Mouse (Mus musculus) A20 (cell line): ENCODE measurements around the gene Wdr90.
A peak's percentile ranks its signal among the peaks of the same experiment; 100 is the strongest.

ENCODE experiments used
- DNase-seq: peaks from one replicate; pipeline ENCODE4 v3.0.0-alpha.2; 2011; ENCODE audit warnings: low read depth, low spot score

Wdr90 gene

GRCm38 (mm10) chr17:25830806-25831431 is 30.4 kb downstream of the Wdr90 start:
- DNase-seq = no peak

GRCm38 (mm10) chr17:25830200-25830753 is 31.0 kb downstream of the Wdr90 start:
- DNase-seq = no peak

- DNase-seq = no peak
Measured at GRCm38 (mm10) chr17:25829558-25830017, 31.7 kb downstream of the Wdr90 start.

- DNase-seq = peak; percentile 87
Measured at GRCm38 (mm10) chr17:25828712-25829557, 32.4 kb downstream of the Wdr90 start, which contains the start of gene Jmjd8. Gene Jmjd8, plus strand, starts transcription at chr17:25828867.

GRCm38 (mm10) chr17:25828223-25828594 is 33.1 kb downstream of the Wdr90 start:
- no peak for DNase-seq

GRCm38 (mm10) chr17:25827546-25828222 is 33.6 kb downstream of the Wdr90 start:
- DNase-seq = no peak

- no peak for DNase-seq
Measured at GRCm38 (mm10) chr17:25827011-25827410, 34.3 kb downstream of the Wdr90 start.

GRCm38 (mm10) chr17:25825984-25826570 is 35.2 kb downstream of the Wdr90 start:
- DNase-seq = no peak

GRCm38 (mm10) chr17:25825311-25825710 is 36.0 kb downstream of the Wdr90 start:
- no peak for DNase-seq

GRCm38 (mm10) chr17:25824362-25825142 is 36.7 kb downstream of the Wdr90 start:
- peak; percentile 83 for DNase-seq

GRCm38 (mm10) chr17:25823452-25823851 is 37.8 kb downstream of the Wdr90 start, which contains the start of gene Wdr24:
Gene Wdr24, plus strand, starts transcription at chr17:25823627.
- peak; percentile 94 for DNase-seq

GRCm38 (mm10) chr17:25818851-25819780 is 42.2 kb downstream of the Wdr90 start:
- DNase-seq = no peak

GRCm38 (mm10) chr17:25817662-25818061 is 43.6 kb downstream of the Wdr90 start:
- DNase-seq = no peak

- DNase-seq = no peak
Measured at GRCm38 (mm10) chr17:25813471-25813870, 47.8 kb downstream of the Wdr90 start.

- no peak for DNase-seq
Measured at GRCm38 (mm10) chr17:25810890-25811289, 50.4 kb downstream of the Wdr90 start.

GRCm38 (mm10) chr17:25809606-25810340 is 51.5 kb downstream of the Wdr90 start:
- DNase-seq = no peak

- no peak for DNase-seq
Measured at GRCm38 (mm10) chr17:25808789-25809605, 52.3 kb downstream of the Wdr90 start, which contains the start of gene Fbxl16. Gene Fbxl16, plus strand, starts transcription at chr17:25809085.

GRCm38 (mm10) chr17:25808028-25808427 is 53.3 kb downstream of the Wdr90 start:
- no peak for DNase-seq
